Mouse (Mus musculus): ENCODE measurements at regions not wholly inside any gene's neighbourhood (a gene's known extent, or its start where the extent isn't known, plus 50 kb on each side); places are given as distances from the start of the nearest gene placed in this dataset.
"Not testable (repeated sequence)": the region's sequence is repeated elsewhere in the genome, so short reads cannot be mapped to it uniquely, and the experiment has no call there.

DNA sequence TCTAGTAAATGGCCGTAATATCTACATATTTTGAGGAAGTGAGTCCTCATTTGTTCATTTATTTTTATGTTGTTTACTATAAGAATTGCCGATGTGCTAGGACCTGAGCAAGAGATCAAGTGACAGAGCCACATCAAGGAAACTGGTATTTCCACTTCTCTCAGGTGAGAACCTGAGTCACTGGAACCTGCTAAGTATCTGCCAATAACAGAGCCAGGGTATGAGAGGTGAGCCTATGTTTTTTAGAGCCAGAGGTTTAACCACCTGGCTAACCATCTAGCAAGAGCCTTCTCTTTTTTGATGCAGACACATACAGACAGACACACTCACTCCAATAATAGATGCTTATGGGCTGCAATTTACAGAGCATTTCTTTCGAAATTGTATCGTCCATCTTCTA is 101.2 kb upstream of the Fam78b start:
- no peak for DNase-seq (ENCODE audit: low spot score)

DNA sequence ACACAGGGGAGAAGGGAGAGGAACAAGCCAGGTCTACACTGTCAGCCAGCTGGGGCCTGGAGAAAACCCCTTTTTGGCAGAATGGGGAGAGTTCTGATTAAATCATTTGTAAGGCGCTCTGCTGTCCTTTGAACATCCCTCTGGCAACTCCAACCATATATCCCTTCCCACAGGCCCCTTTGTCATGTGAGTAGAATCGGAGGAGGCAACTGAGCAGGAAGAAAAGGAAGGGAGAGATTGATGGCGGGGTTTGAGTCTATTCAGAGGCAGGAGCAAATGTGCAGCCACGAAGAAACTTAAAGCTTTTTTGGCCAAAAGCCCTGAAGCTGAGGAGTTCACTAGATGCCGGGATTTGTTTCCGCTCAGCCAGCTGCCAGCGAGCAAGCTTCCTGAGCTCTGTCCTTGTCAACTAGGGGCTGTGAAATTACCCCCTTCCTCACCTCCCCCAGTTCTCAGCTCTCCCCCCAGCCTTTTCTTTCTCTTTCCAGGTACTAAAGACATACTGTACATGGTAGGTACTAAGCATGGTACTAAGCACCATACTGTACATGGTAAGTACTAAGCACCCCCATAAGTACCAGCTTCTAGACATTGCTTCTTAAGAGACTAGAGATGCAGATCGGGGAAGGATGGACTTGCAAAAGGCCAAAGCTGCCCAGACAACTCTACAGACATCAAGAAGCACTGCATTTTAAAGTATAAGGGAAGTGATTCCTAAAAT is 100.6 kb upstream of the Fam78b start:
- DNase-seq (ENCODE audit: low spot score), result no peak

DNA sequence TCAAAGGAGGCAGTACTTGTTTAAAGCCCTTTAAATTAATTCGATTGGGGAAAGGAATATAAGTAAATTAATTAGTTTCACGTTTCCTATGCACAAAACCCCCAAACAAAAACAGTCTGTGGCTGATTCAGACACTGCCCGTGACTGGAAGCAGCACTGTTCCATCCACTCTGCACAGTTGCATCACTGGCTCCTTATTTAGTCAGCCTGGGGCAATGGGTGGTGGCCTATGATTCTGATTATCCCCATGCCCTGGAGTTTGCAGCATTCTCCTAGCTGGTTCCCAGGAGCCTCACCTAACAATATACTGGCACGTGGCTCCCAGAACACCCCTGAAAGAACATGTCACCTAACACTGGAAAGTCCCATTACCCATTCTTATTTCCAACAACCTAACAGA is 99.6 kb upstream of the Fam78b start:
- DNase-seq (ENCODE audit: low spot score), result no peak

DNA sequence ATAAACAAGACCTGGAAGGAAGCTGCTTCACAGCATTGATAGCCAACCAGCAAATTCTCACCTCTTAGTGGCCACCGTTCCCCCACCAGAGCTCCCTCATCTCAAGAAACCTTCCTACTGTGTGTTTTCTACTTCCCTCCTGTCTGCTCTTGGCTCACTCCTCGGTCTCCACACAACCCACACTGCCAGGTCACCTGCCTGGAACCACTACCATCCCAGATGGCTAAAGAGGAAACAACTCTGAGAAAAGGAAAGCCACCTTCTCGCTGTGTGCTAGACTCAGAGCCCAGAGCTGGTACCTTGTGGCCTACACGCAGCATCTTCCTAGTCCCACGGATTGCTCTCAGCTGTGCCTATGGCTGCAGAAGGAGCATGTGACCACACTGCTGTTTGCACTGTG is 97.8 kb upstream of the Fam78b start:
- no peak for DNase-seq (ENCODE audit: low spot score)

DNA sequence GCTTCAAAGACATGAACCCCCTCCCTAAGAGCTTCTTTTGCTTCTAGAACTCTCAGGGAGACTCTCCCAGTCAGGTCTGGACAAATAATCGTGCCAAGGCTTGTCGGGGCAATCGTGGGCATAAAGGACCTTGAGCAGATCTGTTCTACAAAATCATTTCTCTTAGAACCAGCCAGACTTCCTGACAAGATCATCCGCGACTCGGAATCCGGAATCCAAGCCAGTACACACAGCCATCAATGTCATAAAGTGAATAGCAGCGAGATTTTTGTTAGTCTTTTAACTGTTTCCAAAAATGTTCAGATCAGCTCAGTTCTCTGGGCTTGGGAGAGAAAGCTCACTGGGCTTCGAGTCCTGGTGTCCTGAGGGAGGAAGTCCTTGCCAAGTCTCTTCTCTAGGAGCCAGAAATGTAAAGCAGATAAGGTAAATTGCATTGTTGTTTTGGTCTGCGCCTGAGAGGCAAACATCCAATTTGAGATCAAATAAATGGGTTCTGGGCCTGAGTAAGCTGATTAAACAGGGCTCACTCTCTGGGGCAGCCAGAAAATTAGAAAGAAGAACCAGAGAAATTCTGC is 92.9 kb upstream of the Fam78b start:
- no peak for DNase-seq (ENCODE audit: low spot score)

DNA sequence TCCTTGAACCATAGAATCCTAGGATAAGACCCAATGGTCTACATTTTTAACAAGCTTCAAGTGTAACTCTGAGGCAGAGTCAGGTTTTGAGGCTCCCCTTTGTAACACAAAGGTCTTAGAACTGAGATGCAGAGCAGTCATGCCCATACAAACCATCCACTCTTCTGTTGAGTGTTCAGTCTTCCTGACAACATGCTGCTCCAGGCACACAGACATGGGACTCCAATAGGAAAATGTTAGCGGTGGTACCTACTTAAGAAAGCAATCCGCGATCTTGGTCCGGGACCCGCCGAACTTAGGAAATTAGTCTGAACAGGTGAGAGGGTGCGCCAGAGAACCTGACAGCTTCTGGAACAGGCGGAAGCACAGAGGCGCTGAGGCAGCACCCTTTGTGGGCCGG is 89.0 kb upstream of the Fam78b start:
- not testable (repeated sequence) for DNase-seq (ENCODE audit: low spot score)

DNA sequence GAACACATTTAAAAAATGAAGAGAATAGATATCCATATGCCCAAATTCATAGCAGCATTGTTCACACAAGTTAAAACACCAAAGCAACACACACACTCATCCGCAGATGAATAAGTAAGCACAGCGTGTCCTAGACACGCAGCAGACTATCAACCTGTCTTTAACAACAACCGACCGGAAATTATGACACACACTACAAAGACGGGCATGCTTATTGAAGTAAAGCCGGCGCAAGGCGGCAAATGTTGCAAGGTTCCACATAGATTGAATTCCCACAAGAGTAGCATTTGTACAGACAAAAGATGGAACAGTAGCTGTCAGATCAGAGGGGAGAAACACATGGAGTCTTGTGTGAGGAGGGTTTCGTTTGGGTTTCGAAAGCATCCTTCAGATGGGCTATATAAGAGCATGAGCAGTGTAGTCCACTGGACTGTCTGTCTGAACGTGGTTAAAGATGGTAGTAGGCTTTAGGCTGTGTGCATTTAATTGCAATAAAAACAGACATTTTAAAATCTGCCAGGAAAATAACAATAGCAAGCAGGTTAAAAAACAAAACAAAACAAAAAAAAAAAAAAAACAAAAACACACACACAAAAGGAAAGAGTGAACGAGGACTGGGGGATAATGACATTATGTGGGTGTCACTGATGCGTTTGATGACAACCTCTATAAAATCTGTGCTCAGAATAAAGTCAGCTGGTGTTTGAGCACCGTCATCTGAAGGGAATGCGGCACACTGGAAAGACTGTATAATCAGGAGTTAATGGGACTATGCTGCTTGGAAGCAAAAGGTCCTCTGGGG is 78.1 kb upstream of the Fam78b start:
- no peak for DNase-seq (ENCODE audit: low spot score)

DNA sequence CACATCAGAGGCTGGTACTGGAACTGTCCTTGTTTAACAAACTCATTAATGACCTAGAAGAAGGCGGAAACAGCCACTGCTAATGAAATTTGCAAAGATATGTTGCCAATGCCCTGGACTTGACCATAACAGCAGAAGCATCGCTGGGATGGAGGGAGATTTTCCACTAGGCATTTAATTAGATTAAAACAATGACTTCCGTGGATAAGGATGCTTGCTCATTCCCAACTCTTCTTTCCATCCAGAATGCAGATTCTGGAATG is 77.6 kb upstream of the Fam78b start:
- DNase-seq (ENCODE audit: low spot score), result no peak

DNA sequence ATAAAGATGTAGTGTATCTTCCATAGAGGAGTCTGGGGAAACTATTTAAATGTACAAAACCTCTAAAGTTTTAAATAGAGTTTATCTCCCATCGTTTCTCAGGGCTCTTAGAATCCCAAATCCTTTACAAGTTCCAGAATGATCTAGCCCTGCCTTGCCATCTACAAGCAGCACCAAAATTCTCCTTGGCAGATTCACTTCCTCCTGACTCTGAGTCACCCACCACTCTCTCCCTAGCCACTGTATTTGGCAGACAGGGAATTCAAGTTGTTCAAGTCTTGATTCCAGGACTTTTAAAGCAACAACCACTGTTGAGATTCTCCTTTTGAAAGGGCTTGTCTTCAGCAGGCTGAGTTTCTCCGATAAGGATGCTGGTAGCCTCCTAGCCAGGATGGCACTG is 77.1 kb upstream of the Fam78b start:
- DNase-seq (ENCODE audit: low spot score), result no peak

DNA sequence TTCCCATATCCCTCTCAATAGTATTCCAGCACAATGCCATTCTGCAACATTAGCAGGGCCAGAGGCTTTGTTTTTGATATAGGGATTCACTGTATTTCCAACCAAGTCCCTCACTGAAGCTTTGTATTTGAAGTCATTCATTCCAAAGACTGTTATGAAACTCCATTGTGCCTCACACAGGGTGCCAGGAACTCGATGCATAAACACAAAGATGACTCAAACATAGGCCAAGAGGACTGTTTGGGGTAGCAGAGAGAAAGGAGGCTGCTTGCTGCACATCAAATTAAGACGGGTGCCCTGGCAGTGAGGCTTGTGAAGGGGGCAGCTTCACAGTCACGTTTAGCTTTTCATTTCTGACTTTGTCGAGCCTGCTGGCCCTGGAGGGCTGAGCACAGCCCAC is 75.1 kb upstream of the Fam78b start:
- no peak for DNase-seq (ENCODE audit: low spot score)

DNA sequence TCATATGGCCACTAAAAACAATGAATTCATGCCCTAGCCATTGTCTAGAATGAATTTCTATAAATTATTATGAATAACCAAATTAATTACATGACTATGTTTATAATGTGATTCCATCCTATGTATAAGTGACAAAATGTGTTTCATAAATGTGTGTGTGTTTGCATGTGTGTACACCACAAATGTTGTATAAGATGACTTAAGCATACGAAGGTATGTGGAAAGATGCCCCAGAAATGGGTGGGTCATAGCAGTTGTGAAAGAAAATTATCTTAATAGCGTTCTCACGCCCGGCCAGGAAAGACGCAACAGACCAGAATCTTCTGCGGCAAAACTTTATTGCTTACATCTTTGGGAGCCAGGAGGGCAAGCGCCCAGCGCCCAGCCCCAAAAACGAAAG is 61.5 kb upstream of the Fam78b start:
- DNase-seq (ENCODE audit: low spot score), result not testable (repeated sequence)

DNA sequence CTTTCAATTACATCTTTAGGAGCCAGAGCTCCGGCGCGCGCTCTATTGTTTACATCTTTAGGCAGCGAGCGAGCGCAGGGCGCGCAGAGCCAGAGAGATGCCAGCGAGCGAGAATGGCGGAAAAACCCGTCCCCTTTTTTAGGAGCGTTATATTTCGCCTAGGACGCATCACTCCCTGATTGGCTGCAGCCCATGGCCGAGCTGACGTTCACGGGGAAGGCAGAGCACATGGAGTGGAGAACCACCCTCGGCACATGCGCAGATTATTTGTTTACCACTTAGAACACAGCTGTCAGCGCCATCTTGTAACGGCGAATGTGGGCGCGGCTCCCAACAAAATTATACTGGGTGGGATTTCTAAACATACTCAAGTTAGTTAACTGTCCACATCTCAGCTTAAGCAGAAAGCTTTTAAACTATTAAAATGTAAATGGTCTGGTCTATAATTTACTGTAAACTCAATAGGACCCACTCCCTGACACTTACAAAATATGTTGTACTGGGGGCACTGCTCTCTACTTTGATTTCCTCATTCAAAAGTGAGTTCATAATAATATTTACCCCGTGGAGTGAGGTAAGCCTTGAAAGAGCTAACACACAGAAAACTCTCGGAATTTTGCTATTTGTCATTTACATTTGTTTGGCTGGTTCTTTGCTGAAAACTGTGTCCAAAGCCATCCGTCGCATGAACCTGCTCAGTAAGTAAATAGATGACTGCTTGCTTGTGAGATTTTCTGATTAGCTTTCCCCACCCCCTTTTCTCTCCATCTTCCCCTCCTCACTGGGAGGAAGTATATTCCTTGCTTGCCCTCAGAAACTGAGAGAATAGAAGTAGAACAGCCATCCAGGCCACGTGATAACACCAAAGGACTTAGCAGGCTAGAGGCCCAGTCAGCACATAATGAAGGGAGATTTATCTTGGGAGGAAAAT is 60.8 kb upstream of the Fam78b start:
- DNase-seq (ENCODE audit: low spot score), result not testable (repeated sequence)

DNA sequence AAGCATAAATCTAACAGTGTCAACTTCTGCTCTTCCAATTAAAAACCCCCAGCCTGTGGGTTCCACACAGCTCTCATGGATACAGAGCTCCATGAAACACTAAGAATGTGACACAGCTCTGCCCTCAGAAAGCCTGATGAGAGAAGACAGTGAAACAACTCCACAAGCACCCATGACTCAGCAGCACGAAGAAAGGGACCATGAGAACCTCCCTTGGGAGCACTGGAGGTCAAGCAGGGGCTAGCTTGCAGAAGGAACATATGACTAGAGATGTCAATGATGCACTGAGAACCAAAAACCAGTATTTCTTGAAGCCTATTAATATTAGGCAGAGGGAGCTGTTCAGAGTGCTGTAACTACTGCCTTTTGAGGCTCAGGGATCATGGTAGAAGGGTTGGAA is 59.0 kb upstream of the Fam78b start:
- DNase-seq (ENCODE audit: low spot score), result no peak

DNA sequence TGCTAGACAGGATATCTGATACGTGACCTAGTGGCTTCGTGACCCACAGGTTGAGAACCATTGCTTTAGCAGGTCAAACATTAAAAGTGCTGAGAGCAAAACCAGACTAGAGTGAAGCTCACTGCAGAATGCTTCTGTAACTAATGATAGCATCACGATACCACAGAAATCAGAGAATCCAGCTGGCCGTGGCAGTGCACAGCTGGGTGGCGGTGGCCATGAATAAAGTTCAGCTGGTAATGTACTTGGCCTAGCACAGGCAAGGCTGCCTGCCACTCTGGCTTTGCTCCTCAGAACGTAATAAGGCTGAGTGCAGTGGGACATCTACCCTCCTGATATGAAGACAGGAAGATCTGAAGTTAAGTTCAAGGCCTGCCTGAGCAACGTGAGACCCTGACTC is 56.7 kb upstream of the Fam78b start:
- no peak for DNase-seq (ENCODE audit: low spot score)

DNA sequence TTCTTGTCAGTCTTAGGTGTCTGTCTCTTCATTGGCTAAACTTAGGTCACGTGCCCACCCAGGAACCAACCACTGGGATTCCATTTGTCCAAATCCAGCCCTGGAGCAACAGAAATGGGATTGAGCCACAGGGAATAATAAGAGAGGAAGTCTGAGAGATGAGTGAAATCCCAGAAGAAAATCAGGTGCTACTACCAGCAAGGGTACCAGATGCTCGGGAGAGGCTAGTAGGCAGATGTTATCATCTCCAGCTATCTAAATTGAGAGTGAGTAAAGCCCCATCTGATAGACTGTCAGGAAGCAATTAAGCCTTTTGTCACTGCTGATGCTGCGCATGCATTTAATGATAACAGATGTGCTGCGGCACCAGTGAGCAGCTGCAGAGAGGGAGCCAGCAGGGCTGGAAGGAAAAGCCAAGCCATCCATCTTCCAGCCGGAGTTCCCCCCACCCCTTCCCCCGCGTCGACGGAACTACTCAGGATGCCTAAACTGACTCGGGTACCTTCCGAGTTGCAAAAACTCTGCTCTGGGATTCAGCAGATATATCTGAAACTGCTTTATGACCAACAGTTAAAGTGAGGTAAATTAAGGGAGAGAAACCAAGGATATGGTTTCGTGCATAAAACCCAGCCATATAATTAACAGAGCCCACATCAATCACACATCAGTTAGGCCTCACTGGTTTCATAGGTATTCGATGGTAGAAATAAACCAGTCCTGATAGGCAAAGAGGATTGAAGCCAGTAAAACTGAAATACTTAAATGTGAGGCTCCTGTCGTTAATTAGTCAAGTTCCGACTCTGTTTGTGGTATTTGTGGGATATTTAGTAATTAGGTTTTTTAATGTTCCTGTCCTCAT is 53.1 kb upstream of the Fam78b start:
- DNase-seq (ENCODE audit: low spot score), result peak; percentile 6
